Mouse (Mus musculus) activated CD4-positive, CD25-positive, alpha-beta regulatory T cell, adult 9 weeks (primary cell): ENCODE results near the gene Pitpnm1. TPM values are rescaled to one million over a fixed set of nuclear protein-coding genes. Genes with fewer than 3 reads are reported as not detected.

Experiments
- polyA plus RNA-seq: library from polyadenylated mRNA; unstranded; fragments of 100-300 nt; shearing (Covaris generic); gene quantifications from one replicate; pipeline ENCODE4 v1.2.1, GENCODE M21; 2017

Gene Pitpnm1
- polyA plus RNA-seq = 367 TPM

GRCm38 (mm10) chr19:4099837-4100717, at the start of gene Pitpnm1:
Gene Pitpnm1, plus strand, starts transcription at chr19:4099998.

GRCm38 (mm10) chr19:4059069-4059740, 40.6 kb upstream of the Pitpnm1 start, which contains the start of gene Gstp3:
Gene Gstp3, minus strand, starts transcription at chr19:4059569.

GRCm38 (mm10) chr19:4081394-4081793, 18.4 kb upstream of the Pitpnm1 start, which contains the start of gene Cabp2:
Gene Cabp2, plus strand, starts transcription at chr19:4081578.

GRCm38 (mm10) chr19:4096642-4097440, 3.0 kb upstream of the Pitpnm1 start, which contains the start of gene Cdk2ap2:
Gene Cdk2ap2, plus strand, starts transcription at chr19:4097182.

GRCm38 (mm10) chr19:4125741-4126696, 26.2 kb downstream of the Pitpnm1 start, which contains the start of gene Aip:
Gene Aip, minus strand, starts transcription at chr19:4125858.

GRCm38 (mm10) chr19:4139446-4139845, 39.6 kb downstream of the Pitpnm1 start, which contains the start of gene Gpr152:
Gene Gpr152, plus strand, starts transcription at chr19:4139787.

GRCm38 (mm10) chr19:4143759-4144268, 44.0 kb downstream of the Pitpnm1 start, which contains the start of gene Cabp4:
Gene Cabp4, minus strand, starts transcription at chr19:4144033.

GRCm38 (mm10) chr19:4148491-4148806, 48.7 kb downstream of the Pitpnm1 start, which contains the start of gene Coro1b:
Gene Coro1b, plus strand, starts transcription at chr19:4148619.

GRCm38 (mm10) chr19:4153232-4153654, 53.4 kb downstream of the Pitpnm1 start, which contains the start of gene Ptprcap:
Gene Ptprcap, plus strand, starts transcription at chr19:4153604.

GRCm38 (mm10) chr19:4162646-4163542, 63.1 kb downstream of the Pitpnm1 start, which contains the start of gene Rps6kb2:
Gene Rps6kb2, minus strand, starts transcription at chr19:4163354.

Other genes starting within 250 kb of the Pitpnm1 start
- 2.2 TPM for gene Chka, start 248.2 kb upstream of the Pitpnm1 start, polyA plus RNA-seq
- 71.7 TPM for gene Tcirg1, start 192.9 kb upstream of the Pitpnm1 start, polyA plus RNA-seq
- 230 TPM for gene Ndufs8, start 187.2 kb upstream of the Pitpnm1 start, polyA plus RNA-seq
- 0.75 TPM for gene Aldh3b1, start 170.2 kb upstream of the Pitpnm1 start, polyA plus RNA-seq
- gene Unc93b1, start 164.8 kb upstream of the Pitpnm1 start, polyA plus RNA-seq = 58.1 TPM
- gene Aldh3b3, start 141.4 kb upstream of the Pitpnm1 start, polyA plus RNA-seq = not detected
- gene Aldh3b2, start 127.7 kb upstream of the Pitpnm1 start, polyA plus RNA-seq = not detected
- gene Acy3, start 113.4 kb upstream of the Pitpnm1 start, polyA plus RNA-seq = 0.40 TPM
- 0.16 TPM for gene Tbx10, start 107.2 kb upstream of the Pitpnm1 start, polyA plus RNA-seq
- 8.7 TPM for gene Nudt8, start 99.4 kb upstream of the Pitpnm1 start, polyA plus RNA-seq
- gene Gm49405, start 99.4 kb upstream of the Pitpnm1 start, polyA plus RNA-seq = 1.8 TPM
- 1.7 TPM for gene Doc2g, start 96.7 kb upstream of the Pitpnm1 start, polyA plus RNA-seq
- gene Ndufv1, start 87.2 kb upstream of the Pitpnm1 start, polyA plus RNA-seq = 155 TPM
- gene Gstp1, start 62.0 kb upstream of the Pitpnm1 start, polyA plus RNA-seq = 631 TPM
- gene Gstp2, start 54.0 kb upstream of the Pitpnm1 start, polyA plus RNA-seq = 3.4 TPM
- 112 TPM for gene Gstp3, start 40.4 kb upstream of the Pitpnm1 start, polyA plus RNA-seq
- not detected for gene Cabp2, start 18.4 kb upstream of the Pitpnm1 start, polyA plus RNA-seq
- gene Cdk2ap2, start 2.8 kb upstream of the Pitpnm1 start, polyA plus RNA-seq = 956 TPM
- 206 TPM for gene Aip, start 25.9 kb downstream of the Pitpnm1 start, polyA plus RNA-seq
- gene Gpr152, start 39.8 kb downstream of the Pitpnm1 start, polyA plus RNA-seq = 0.07 TPM
- 0.39 TPM for gene Cabp4, start 44.0 kb downstream of the Pitpnm1 start, polyA plus RNA-seq
- gene Coro1b, start 48.6 kb downstream of the Pitpnm1 start, polyA plus RNA-seq = 477 TPM
- 1,844 TPM for gene Ptprcap, start 53.6 kb downstream of the Pitpnm1 start, polyA plus RNA-seq
- 49.2 TPM for gene Rps6kb2, start 63.4 kb downstream of the Pitpnm1 start, polyA plus RNA-seq
- 6.9 TPM for gene Carns1, start 75.5 kb downstream of the Pitpnm1 start, polyA plus RNA-seq
- 832 TPM for gene Tbc1d10c, start 91.3 kb downstream of the Pitpnm1 start, polyA plus RNA-seq
- 1,230 TPM for gene Ppp1ca, start 92.1 kb downstream of the Pitpnm1 start, polyA plus RNA-seq
- 81.5 TPM for gene Rad9a, start 101.7 kb downstream of the Pitpnm1 start, polyA plus RNA-seq
- 24.8 TPM for gene Clcf1, start 114.2 kb downstream of the Pitpnm1 start, polyA plus RNA-seq
- not detected for gene AC109138.7, start 114.4 kb downstream of the Pitpnm1 start, polyA plus RNA-seq
- gene Pold4, start 131.9 kb downstream of the Pitpnm1 start, polyA plus RNA-seq = 138 TPM
- 1.1 TPM for gene Ssh3, start 169.2 kb downstream of the Pitpnm1 start, polyA plus RNA-seq
- 5.1 TPM for gene Ankrd13d, start 183.1 kb downstream of the Pitpnm1 start, polyA plus RNA-seq
- gene Grk2, start 206.2 kb downstream of the Pitpnm1 start, polyA plus RNA-seq = 58.4 TPM